In the genomic region with DNA sequence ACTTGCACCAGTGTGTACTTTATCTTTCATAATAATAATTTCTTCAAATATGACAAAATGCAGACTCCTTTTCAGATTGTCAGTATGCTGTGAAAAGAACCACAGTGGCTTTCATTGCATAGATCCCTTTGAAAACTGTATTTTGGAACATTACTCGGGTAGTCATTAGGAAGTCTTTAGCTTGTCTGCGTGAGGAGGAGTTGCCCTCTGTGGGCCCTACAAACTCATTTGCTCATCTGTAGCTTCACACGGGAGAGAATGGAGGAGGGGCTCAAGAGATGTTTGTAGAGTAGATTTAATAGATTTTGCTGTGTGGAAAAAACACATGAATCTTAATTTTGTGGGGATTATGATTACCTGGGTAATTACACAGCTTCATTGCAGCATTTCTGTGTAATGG, we compare ENCODE assay signal across 8 mouse cellular contexts. TPM values are rescaled to one million over a fixed set of nuclear protein-coding genes. Genes with fewer than 3 reads are reported as not detected.
DNase-seq lines count a peak whose midpoint lies in the region; ATAC-seq and TF ChIP-seq lines count a peak whose summit lies in the region.

No protein-coding gene starts in this region.

- peaks cover 18% of the 10 kb centered on the region for H3K4me1 ChIP-seq in liver, adult 2 months (ENCODE audit: control insufficient read depth, insufficient read depth, low read length)
- H3K4me1 ChIP-seq in cortical plate, adult 2 months (ENCODE audit: control insufficient read depth, insufficient read depth, low read length) = peaks cover 3% of the 10 kb centered on the region; the same call in 1 of the 2 replicates
- H3K4me1 ChIP-seq in intestine, embryonic 14.5 days (replicated peaks; ENCODE audit: control insufficient read depth, insufficient read depth, low read length) = peaks cover 17% of the 10 kb centered on the region
- H3K4me1 ChIP-seq in neural tube, embryonic 14.5 days (ENCODE audit: control insufficient read depth, insufficient read depth, low read length) = peaks cover 5% of the 10 kb centered on the region

- H3K36me3 ChIP-seq in liver, adult 2 months (ENCODE audit: control insufficient read depth, insufficient read depth, low read length) = no peaks in the 10 kb centered on the region
- no peaks in the 10 kb centered on the region for H3K36me3 ChIP-seq in intestine, embryonic 14.5 days (ENCODE audit: control insufficient read depth, insufficient read depth, low read length)
- no peaks in the 10 kb centered on the region for H3K36me3 ChIP-seq in neural tube, embryonic 14.5 days (ENCODE audit: control insufficient read depth, insufficient read depth, low read length)

- TF ChIP-seq CTCF in liver, adult 2 months (IDR thresholded peaks at IDR 0.05; ENCODE audit: low read depth, low read length) = no peak
- TF ChIP-seq CTCF in cortical plate, adult 2 months (IDR thresholded peaks at IDR 0.05; ENCODE audit: extremely low read depth, insufficient read depth, low read length) = no peak

- H3K9ac ChIP-seq in liver, adult 2 months (ENCODE audit: low read depth, low read length) = peak overlapping the region; percentile 62
- H3K9ac ChIP-seq in intestine, embryonic 14.5 days (ENCODE audit: low read length) = peak overlapping the region; percentile 97
- H3K9ac ChIP-seq in neural tube, embryonic 14.5 days (replicated peaks; ENCODE audit: low read depth, low read length) = no peak overlapping the region

- TF ChIP-seq POLR2A in liver, adult 2 months (IDR thresholded peaks at IDR 0.05; ENCODE audit: extremely low read depth, insufficient read depth, low read length) = no peak
- TF ChIP-seq POLR2A in cortical plate, adult 2 months (IDR thresholded peaks at IDR 0.05; ENCODE audit: extremely low read depth, insufficient read depth, low read length) = no peak

- H3K79me2 ChIP-seq in liver, adult 2 months (ENCODE audit: control insufficient read depth, insufficient read depth, low read length) = peaks cover 21% of the 10 kb centered on the region; the same call in 1 of the 2 replicates

- no peaks in the 10 kb centered on the region for H3K9me3 ChIP-seq in intestine, embryonic 14.5 days (ENCODE audit: control insufficient read depth, low read length)
- no peaks in the 10 kb centered on the region for H3K9me3 ChIP-seq in neural tube, embryonic 14.5 days (ENCODE audit: control insufficient read depth, low read length)

- peak overlapping the region; percentile 66 for H3K4me2 ChIP-seq in intestine, embryonic 14.5 days (ENCODE audit: low read length)
- H3K4me2 ChIP-seq in neural tube, embryonic 14.5 days (ENCODE audit: low read depth, low read length) = peak overlapping the region; percentile 65

- peak overlapping the region; percentile 91 for H3K4me3 ChIP-seq in liver, adult 2 months (ENCODE audit: insufficient read depth, low read depth, low read length)
- peak overlapping the region; percentile 88; the same call in 1 of the 2 replicates for H3K4me3 ChIP-seq in cortical plate, adult 2 months (ENCODE audit: insufficient read depth, low read length)
- peak overlapping the region; percentile 87 for H3K4me3 ChIP-seq in intestine, embryonic 14.5 days (ENCODE audit: low read depth, low read length)
- H3K4me3 ChIP-seq in neural tube, embryonic 14.5 days (ENCODE audit: low read depth, low read length) = peak overlapping the region; percentile 90

- no peaks in the 10 kb centered on the region for H3K27me3 ChIP-seq in liver, adult 2 months (ENCODE audit: control insufficient read depth, insufficient read depth, low read length)
- H3K27me3 ChIP-seq in intestine, embryonic 14.5 days (replicated peaks; ENCODE audit: control insufficient read depth, insufficient read depth, low read length) = peaks cover 9% of the 10 kb centered on the region; the same call in 1 of the 2 replicates
- no peaks in the 10 kb centered on the region for H3K27me3 ChIP-seq in neural tube, embryonic 14.5 days (ENCODE audit: control insufficient read depth, insufficient read depth, low read length)

- DNase-seq in liver, adult 2 months (ENCODE audit: extremely low read depth, low read depth, low spot score) = peak; percentile 68
- DNase-seq in liver = no peak
- DNase-seq in intestine, embryonic 14.5 days (ENCODE audit: low spot score) = no peak
- DNase-seq in cerebellum, adult 9-11 months = no peak
- no peak for DNase-seq in ovary, adult 18-20 months (ENCODE audit: low spot score)
- DNase-seq in lung, adult 18-20 months = no peak

- ATAC-seq in intestine, embryonic 14.5 days (replicated peaks; ENCODE audit: low FRiP score, low TSS enrichment, low read depth) = no peak
- no peak for ATAC-seq in neural tube, embryonic 14.5 days (ENCODE audit: low read depth)

- 5% methylated on average over 3 of the region's 3 CpGs for WGBS in liver, adult 2 months
- 6% methylated on average over 3 of the region's 3 CpGs for WGBS in intestine, embryonic 14.5 days
- WGBS in neural tube, embryonic 14.5 days = 0% methylated on average over 3 of the region's 3 CpGs

- 0 out of 2 replicates have a peak overlapping the region, but pooled peaks have one; percentile 10 for H3K27ac ChIP-seq in liver, adult 2 months (replicated peaks; ENCODE audit: insufficient read depth, low read depth, low read length)
- no peak overlapping the region for H3K27ac ChIP-seq in cortical plate, adult 2 months (ENCODE audit: insufficient read depth, low read length)
- no peak overlapping the region for H3K27ac ChIP-seq in intestine, embryonic 14.5 days (ENCODE audit: low read depth)
- H3K27ac ChIP-seq in neural tube, embryonic 14.5 days (ENCODE audit: low read depth, low read length) = no peak overlapping the region

RNA-seq across cellular contexts. Expression of gene Rdx, which starts 2.6 kb away (rescaled TPM):
- total RNA-seq in liver, adult 2 months (2014; rRNA removed) = 167 TPM in 2 replicates
- polyA plus RNA-seq in liver, adult 2 months (2012; rRNA removed) = 30.5 and 32.7 TPM in 2 replicates
- 36.7 and 37.6 TPM in 2 replicates for polyA plus RNA-seq in cortical plate, adult 2 months (2012; rRNA removed)
- polyA plus RNA-seq in intestine, embryonic 14.5 days (2014; fragmentation: Nextera tagmentation; extraction: Ambion mirVana) = 98.6 and 114 TPM in 2 replicates
- 99.5 and 111 TPM in 2 replicates for polyA plus RNA-seq in neural tube, embryonic 14.5 days (2014; fragmentation: Nextera tagmentation; extraction: Ambion mirVana)
